Mouse (Mus musculus): ENCODE measurements at regions not wholly inside any gene's neighbourhood (a gene's known extent, or its start where the extent isn't known, plus 50 kb on each side); places are given as distances from the start of the nearest gene placed in this dataset.

- no peak for ATAC-seq (replicated peaks; ENCODE audit: poor library complexity)
Observed at GRCm38 (mm10) chr1:118741286-118741685, 113.5 kb downstream of the Tfcp2l1 start.

- no peak for ATAC-seq (replicated peaks; ENCODE audit: poor library complexity)
Observed at GRCm38 (mm10) chr1:118748196-118748595, 120.5 kb downstream of the Tfcp2l1 start.

GRCm38 (mm10) chr1:118752869-118753268, 125.1 kb downstream of the Tfcp2l1 start:
- no peak for ATAC-seq (replicated peaks; ENCODE audit: poor library complexity)

GRCm38 (mm10) chr1:118756171-118756865, 128.6 kb downstream of the Tfcp2l1 start:
- no peak for ATAC-seq (replicated peaks; ENCODE audit: poor library complexity)

- no peak for ATAC-seq (replicated peaks; ENCODE audit: poor library complexity)
Observed at GRCm38 (mm10) chr1:118757340-118758030, 129.7 kb downstream of the Tfcp2l1 start.

GRCm38 (mm10) chr1:118758031-118758400, 130.3 kb downstream of the Tfcp2l1 start:
- ATAC-seq (replicated peaks; ENCODE audit: poor library complexity) = no peak

GRCm38 (mm10) chr1:118759141-118759932, 131.6 kb downstream of the Tfcp2l1 start:
- ATAC-seq (replicated peaks; ENCODE audit: poor library complexity) = peak; percentile 93

GRCm38 (mm10) chr1:118765525-118765924, 137.8 kb downstream of the Tfcp2l1 start:
- ATAC-seq (replicated peaks; ENCODE audit: poor library complexity) = no peak

GRCm38 (mm10) chr1:118768831-118769230, 141.1 kb downstream of the Tfcp2l1 start:
- peak; percentile 43; the same call in 1 of the 2 replicates for ATAC-seq (replicated peaks; ENCODE audit: poor library complexity)

- peak; percentile 89 for ATAC-seq (replicated peaks; ENCODE audit: poor library complexity)
Observed at GRCm38 (mm10) chr1:118772261-118772660, 144.5 kb downstream of the Tfcp2l1 start.

GRCm38 (mm10) chr1:118776594-118777441, 149.1 kb downstream of the Tfcp2l1 start:
- no peak for ATAC-seq (replicated peaks; ENCODE audit: poor library complexity)
